Mouse (Mus musculus) sigmoid colon, adult 10 weeks (tissue): ENCODE measurements around the gene Khdc1c. TPM values are rescaled to one million over a fixed set of nuclear protein-coding genes. Genes with fewer than 3 reads are reported as not detected.

ENCODE experiments used
- polyA plus RNA-seq: library from polyadenylated mRNA; stranded (reverse); fragments of 350-450 nt; fragmentation: Illumina TruSeq; extraction: RNeasy Lipid Tissue Mini Kit (QIAGEN cat#74804); gene quantifications from one replicate; pipeline ENCODE4 v1.2.3, GENCODE M21; 2014; ENCODE audit warnings: low read depth, low replicate concordance

The Khdc1c gene
- polyA plus RNA-seq, result not detected

DNA sequence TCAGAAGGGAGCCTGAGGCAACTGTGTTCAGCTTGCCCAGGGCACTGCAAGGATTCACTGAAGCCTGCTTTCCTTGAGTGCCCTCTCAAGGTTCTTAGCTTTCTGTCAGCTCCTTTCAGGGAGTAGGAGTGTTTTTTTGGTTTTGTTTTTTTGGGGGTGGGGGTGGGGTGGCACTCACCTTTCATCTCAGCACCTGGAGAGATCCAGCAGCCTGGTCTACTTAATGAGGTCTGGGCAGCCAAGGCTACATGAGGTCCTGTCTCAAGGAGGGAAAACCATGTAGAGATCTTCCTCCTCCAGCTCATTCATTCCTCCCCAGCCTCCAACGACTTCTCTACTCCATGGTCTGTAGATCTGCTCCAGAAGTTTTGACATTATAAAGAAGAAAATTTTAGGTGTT is at the start of gene Khdc1c:
Gene Khdc1c (plus strand): TSS at position 301 of the 400 bp plus-strand sequence.

DNA sequence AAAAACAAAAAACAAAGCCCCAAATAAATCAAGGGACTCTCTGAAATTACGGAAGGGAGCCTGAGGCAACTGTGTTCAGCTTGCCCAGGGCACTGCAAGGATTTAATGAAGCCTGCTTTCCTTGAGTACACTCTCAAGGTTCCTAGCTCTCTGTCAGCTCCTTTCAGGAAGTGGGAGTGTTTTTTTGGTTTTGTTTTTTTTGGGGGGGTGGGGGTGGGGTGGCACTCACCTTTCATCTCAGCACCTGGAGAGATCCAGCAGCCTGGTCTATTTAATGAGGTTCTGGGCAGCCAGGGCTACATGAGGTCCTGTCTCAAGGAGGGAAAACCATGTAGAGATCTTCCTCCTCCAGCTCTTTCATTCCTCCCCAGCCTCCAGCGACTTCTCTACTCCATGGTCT is 18.8 kb upstream of the Khdc1c start, which contains the start of gene Khdc1a:
Gene Khdc1a (plus strand): TSS at position 301 of the 400 bp plus-strand sequence.

DNA sequence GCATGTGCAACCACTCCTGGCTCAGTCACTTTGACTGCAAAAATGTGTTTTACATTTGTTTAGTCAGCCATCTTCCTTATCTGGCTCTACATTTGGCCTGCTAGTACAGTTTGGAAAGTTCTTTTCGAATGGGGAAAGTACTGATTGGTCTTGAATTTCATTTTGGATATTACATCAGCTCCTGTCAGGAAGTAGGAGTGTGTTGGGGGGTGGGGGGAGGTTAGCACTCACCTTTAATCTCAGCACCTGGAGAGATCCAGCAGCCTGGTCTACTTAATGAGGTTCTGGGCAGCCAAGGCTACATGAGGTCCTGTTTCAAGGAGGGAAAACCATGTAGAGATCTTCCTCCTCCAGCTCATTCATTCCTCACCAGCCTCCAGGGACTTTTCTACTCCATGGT is 15.1 kb downstream of the Khdc1c start, which contains the start of gene Khdc1b:
Gene Khdc1b (plus strand): TSS at position 301 of the 400 bp plus-strand sequence.

Other genes with a start within 250 kb of the Khdc1c start
- 16.3 TPM for gene Tmem14a, start 149.8 kb upstream of the Khdc1c start, polyA plus RNA-seq
- gene Gsta3, start 127.7 kb upstream of the Khdc1c start, polyA plus RNA-seq, result 17.3 TPM
- 5.3 TPM for gene Khdc1a, start 18.7 kb upstream of the Khdc1c start, polyA plus RNA-seq
- not detected for gene Khdc1b, start 15.2 kb downstream of the Khdc1c start, polyA plus RNA-seq